Mouse (Mus musculus) right cerebral cortex, adult 18-20 months (tissue): ENCODE measurements around the gene B3gnt2.
A peak's percentile ranks its signal among the peaks of the same experiment; 100 is the strongest.

Experiments
- DNase-seq: peaks from one replicate; pipeline ENCODE4 v3.0.0; 2022; ENCODE audit warnings: mixed read lengths

Gene B3gnt2

GRCm38 (mm10) chr11:22846960-22847731, 13.6 kb downstream of the B3gnt2 start:
- no peak for DNase-seq

DNA sequence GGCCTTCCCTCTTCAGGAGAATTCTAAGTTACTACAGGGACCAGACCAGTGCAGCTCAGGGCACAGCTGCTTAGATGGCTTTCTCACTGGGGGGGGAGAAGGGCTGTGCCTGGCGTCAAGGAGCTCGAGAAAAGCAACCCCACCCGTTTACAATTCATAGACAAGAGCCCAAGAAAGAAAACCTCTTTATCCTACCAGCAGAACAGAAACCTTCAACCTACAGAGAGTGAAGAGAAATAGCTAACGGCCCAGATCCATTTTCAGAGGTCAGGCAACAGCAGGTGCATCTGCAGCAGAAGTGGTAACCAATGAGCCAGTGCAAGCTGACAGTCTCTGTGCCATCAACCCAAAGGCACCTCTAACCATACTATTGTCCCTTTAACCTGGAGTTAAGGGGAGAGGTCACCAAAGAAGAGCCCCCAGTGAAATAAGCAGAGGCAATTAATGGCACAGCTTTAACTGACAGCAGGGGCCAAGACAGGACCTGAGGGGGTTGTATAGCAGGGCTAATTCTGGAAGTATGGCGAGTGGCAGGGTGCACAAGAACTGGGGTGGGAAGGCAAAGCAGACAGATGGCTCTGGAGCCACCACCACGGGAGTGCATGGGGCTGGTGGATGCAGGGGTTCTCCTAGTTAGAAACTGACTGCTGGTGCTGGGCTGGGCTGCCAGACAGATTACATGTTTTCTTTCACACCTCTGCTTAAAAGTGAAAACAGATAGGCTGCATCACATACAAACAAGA, 14.5 kb downstream of the B3gnt2 start:
- no peak for DNase-seq

- DNase-seq: peak; percentile 42
Measured at GRCm38 (mm10) chr11:22844754-22845718, 15.7 kb downstream of the B3gnt2 start.

- no peak for DNase-seq
Measured at GRCm38 (mm10) chr11:22839456-22839855, 21.3 kb downstream of the B3gnt2 start.

DNA sequence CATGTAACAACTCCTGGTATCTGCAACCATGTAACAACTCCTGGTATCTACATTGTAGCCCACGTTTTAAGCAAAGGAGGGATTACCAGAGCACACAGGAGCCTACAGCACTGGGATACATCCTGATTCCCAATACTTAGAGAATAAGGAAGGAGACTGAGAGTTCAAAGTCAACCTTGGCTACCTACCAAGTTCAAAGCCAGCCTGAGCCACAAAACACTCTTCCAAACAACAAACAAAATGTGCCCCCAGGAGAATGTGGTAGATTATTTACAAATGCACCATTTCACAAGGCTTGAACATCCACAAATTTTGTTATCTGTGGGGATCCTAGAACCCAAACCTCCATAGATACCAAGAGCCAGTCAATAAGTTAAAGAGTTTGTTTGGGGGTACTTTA, 22.4 kb downstream of the B3gnt2 start:
- DNase-seq: no peak

- no peak for DNase-seq
Measured at GRCm38 (mm10) chr11:22836269-22836668, 24.5 kb downstream of the B3gnt2 start.

GRCm38 (mm10) chr11:22832600-22832999, 28.2 kb downstream of the B3gnt2 start:
- DNase-seq: no peak

- no peak for DNase-seq
Measured at GRCm38 (mm10) chr11:22831916-22832315, 28.8 kb downstream of the B3gnt2 start.

DNA sequence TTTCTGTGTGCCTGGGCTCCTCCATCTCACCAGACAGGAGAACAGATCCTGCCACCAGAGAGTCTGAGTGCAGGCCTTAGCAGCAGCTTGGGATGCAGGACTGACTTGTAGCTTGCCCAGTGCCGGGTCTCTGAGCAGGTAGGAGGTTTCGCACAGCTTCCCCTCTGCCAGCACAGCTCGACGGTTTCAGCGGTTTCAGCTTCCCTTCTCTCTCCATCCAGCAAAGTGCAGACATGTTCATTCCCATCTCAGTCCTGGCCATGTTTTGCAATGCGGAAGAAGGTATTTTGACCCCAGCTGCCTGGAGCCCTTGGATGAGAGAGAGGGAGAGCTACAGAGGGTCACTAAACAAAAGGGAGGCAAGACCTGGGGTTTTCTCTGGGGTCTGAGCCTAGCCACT, 30.1 kb downstream of the B3gnt2 start:
- DNase-seq: no peak

- no peak for DNase-seq
Measured at GRCm38 (mm10) chr11:22830179-22830611, 30.6 kb downstream of the B3gnt2 start.

GRCm38 (mm10) chr11:22828988-22829632, 31.7 kb downstream of the B3gnt2 start:
- peak; percentile 18 for DNase-seq

DNA sequence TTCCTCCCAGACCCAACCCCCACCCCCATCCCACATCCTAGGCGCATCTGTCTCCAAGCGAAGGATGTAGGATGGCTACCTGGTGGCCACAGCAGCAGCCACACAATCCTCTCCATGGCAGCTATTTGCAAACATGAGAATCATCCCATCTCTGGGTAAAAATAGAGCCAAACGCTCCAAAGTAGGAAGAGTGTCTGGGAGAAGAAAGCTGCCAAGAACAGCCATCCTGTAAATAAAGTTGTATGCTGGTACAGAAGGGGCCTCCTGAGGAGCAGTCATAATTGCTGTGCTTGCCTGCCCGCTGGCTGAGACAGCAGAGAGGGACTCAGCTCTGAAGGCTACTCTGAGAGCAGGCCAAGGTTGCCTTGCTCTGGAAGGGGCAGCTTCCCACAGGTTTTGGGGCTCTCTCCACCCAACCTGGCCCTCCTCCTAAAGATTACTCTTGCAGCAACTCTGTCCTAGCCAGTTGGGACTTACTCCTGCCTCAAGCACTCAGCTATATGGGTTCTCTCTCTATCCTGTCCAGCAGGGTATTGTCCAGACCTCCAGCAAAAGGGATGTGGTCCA, 33.2 kb downstream of the B3gnt2 start:
- DNase-seq: peak; percentile 38

DNA sequence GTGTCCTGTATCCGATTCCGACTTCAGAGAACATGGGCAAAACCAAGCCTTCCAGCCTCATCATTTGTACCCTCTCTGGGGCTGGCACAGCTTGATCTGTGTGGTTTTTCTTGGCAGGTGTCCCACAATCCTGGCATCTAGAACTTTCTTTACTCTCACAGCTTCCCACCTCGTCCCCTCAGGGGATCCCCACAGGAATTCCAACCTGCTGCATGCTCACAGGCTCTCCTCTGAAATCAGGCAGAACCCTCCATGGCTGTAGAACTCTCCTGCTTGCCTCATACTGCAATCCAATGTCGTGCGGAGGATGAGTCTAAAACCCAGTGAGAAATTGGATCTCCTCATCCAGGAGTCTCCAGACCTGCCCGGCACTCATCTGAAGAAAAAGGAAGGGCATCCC, 34.1 kb downstream of the B3gnt2 start:
- no peak for DNase-seq

GRCm38 (mm10) chr11:22826051-22826450, 34.7 kb downstream of the B3gnt2 start:
- DNase-seq: no peak

DNA sequence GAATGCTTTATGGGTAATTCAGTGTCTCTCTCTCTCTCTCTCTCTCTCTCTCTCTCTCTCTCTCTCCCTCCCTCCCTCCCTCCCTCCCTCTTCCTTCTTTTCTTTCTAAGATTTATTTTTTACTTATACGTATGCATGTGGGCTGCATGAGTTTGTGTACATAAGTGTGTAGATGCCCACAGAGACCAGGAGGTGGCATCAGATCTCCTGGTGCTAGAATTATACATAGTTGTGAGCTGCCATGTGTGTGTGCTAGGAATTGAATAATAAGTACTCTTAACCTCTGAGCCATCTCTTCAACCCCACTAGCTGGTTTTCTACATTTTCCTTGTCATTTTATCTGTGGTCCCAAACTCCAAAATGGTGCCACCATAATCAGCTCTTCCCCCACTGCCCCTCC, 35.2 kb downstream of the B3gnt2 start:
- DNase-seq: no peak

DNA sequence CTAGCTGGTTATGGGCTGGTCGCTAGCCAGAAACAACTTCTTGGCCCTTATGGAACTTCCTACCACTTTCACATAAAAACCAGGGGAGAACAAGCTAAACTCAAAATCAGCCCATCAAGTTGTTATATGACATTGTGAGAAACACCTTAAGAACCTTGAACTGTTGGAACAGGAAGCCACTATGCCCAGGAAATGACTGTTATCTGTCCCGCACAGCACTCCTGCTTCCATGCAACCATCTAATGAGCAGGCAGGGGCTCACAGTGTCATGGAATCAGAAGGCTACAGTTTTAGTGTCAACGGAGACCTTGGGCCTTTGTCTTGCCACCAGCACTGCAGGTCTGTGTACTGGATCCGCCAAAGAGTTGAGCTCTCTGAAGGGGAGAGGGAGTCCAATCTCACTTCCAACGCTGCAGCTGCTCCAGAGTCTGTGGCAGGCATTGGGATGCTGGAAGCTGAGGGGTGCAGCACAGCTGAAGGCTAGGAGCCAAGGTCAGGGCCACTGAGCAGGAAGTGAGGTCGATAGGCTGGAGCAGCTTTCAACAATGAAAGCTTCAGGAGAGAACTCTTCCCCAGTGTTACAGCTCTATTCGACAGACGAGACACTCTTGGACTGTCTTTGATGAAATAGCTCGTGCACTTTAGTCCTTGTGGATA, 36.6 kb downstream of the B3gnt2 start:
- no peak for DNase-seq

- no peak for DNase-seq
Measured at GRCm38 (mm10) chr11:22821243-22821642, 39.5 kb downstream of the B3gnt2 start.

GRCm38 (mm10) chr11:22818371-22818770, 42.4 kb downstream of the B3gnt2 start:
- no peak for DNase-seq

DNA sequence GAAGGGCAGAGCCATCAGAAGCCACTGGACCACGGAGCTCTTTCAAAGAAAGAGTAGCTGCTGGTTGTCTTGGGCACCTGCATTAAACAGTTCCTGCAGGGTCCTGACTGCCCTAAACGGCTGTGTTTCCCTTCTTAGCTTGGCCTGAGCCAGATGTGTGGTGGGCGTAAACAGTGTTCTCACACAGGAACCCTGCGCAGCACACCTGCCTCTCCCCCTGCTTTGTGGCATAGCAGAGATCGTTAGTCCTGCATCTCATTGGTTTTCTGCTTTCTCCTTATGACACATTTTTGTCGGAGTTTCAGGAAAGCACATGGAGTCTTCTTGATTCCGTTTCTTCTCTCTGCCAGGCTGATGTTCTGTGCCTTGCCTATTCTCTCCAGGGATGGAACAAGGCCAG, 44.9 kb downstream of the B3gnt2 start:
- DNase-seq: no peak

DNA sequence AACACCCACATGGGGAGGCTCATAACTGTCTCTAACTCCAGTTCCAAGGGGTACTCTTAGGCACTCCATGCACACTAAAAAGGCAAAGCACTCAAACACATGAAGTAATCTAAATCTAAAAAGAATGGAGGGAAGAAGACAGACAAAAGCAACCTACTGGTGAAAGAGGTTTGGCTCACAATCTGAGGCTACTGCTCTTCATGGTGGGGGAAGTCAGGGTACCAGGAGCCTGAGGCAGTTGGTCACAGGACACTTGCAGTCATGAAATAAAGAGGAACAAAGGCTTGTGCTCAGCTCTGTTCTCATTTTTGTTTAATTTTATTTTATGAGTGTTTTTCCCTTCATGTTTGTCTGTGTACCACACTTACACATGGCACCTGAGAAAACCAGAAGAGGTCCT, 45.6 kb downstream of the B3gnt2 start:
- DNase-seq: no peak

- no peak for DNase-seq
Measured at GRCm38 (mm10) chr11:22813921-22814704, 46.6 kb downstream of the B3gnt2 start.
